In the genomic region with DNA sequence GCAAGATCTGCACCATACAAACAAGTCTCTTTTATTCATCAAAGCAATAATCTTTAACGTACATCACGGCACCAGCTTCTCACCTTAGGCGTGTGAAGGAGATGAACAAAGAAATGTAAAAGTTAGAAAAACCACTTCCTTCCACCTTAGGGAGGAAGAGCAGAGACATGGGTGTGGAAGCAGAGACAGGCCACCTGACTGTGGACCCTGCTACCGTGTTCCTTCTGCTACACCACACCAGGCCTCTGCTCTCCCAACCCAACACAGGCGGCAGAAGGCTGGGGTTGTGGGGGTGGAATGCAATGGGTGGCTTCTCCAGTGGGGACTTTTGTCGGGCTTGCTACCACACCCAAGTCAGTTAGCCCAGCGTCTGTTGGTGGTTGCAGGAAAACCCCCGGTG, we compare ENCODE assay signal across 21 mouse cellular contexts.
DNase-seq lines count a peak whose midpoint lies in the region; ATAC-seq lines count a peak whose summit lies in the region.
"Had no signal": no experiment of that assay in that cellular context is flagged by ENCODE, and none has a peak within 500 bp of the region (broad histone marks: within the 10 kb centered on the region; RNA-seq: fewer than 3 reads in every experiment).

No protein-coding gene starts in this region.

- H3K27me3 ChIP-seq in hindbrain, embryonic 13.5 days, result no peaks in the 10 kb centered on the region
- H3K27me3 ChIP-seq: embryonic facial prominence, embryonic 15.5 days; forebrain, embryonic 15.5 days; heart, embryonic 13.5 days; hindbrain, embryonic 12.5 days; kidney, embryonic 15.5 days; limb, embryonic 12.5 days; midbrain, embryonic 12.5 days had no signal

- peaks cover 11% of the 10 kb centered on the region; the same call in 1 of the 2 replicates for H3K9me3 ChIP-seq in hindbrain, embryonic 13.5 days
- H3K9me3 ChIP-seq: embryonic facial prominence, embryonic 15.5 days; forebrain, embryonic 15.5 days; midbrain, embryonic 12.5 days had no signal

- intact Hi-C loops in left cerebral cortex, postnatal 4 days (cut with DNase I), result no loop called here

- no peaks in the 10 kb centered on the region for H3K36me3 ChIP-seq in hindbrain, embryonic 13.5 days
- H3K36me3 ChIP-seq: embryonic facial prominence, embryonic 15.5 days; forebrain, embryonic 15.5 days; heart, embryonic 13.5 days; hindbrain, embryonic 12.5 days; kidney, embryonic 15.5 days; limb, embryonic 12.5 days; midbrain, embryonic 12.5 days had no signal

- H3K4me2 ChIP-seq in hindbrain, embryonic 13.5 days, result no peak overlapping the region
- H3K4me2 ChIP-seq: embryonic facial prominence, embryonic 15.5 days; forebrain, embryonic 15.5 days; heart, embryonic 13.5 days; hindbrain, embryonic 12.5 days; kidney, embryonic 15.5 days; limb, embryonic 12.5 days; liver, embryonic 11.5 days; midbrain, embryonic 12.5 days had no signal

- peak; percentile 93 for ATAC-seq in activated CD4-positive, CD25-positive, alpha-beta regulatory T cell, adult 4 months
- peak; percentile 33; the same call in 1 of the 2 replicates for ATAC-seq in neutrophil, adult 5-6 weeks (ENCODE audit: extremely low read depth, insufficient number of reproducible peaks, low FRiP score, poor library complexity, severe bottlenecking)
- ATAC-seq in hindbrain, embryonic 13.5 days (ENCODE audit: low FRiP score), result no peak
- ATAC-seq: forebrain, embryonic 15.5 days; liver, postnatal 0 days; lung, postnatal 0 days had no signal

- no peaks in the 10 kb centered on the region for H3K4me1 ChIP-seq in hindbrain, embryonic 13.5 days (replicated peaks)
- H3K4me1 ChIP-seq: embryonic facial prominence, embryonic 15.5 days; forebrain, embryonic 15.5 days; heart, embryonic 13.5 days; hindbrain, embryonic 12.5 days; kidney, embryonic 15.5 days; limb, embryonic 12.5 days; midbrain, embryonic 12.5 days had no signal

- H3K9ac ChIP-seq in hindbrain, embryonic 13.5 days, result no peak overlapping the region
- H3K9ac ChIP-seq: embryonic facial prominence, embryonic 15.5 days; forebrain, embryonic 15.5 days; heart, embryonic 13.5 days; hindbrain, embryonic 12.5 days; kidney, embryonic 15.5 days; limb, embryonic 12.5 days; liver, postnatal 0 days; midbrain, embryonic 12.5 days had no signal

- H3K4me3 ChIP-seq in hindbrain, embryonic 13.5 days, result no peak overlapping the region
- H3K4me3 ChIP-seq: embryonic facial prominence, embryonic 15.5 days; forebrain, embryonic 15.5 days; heart, adult 2 months; heart, embryonic 13.5 days; hindbrain, embryonic 12.5 days; kidney, embryonic 15.5 days; limb, embryonic 12.5 days; midbrain, embryonic 12.5 days had no signal

- no peak overlapping the region for H3K27ac ChIP-seq in hindbrain, embryonic 13.5 days
- H3K27ac ChIP-seq: embryonic facial prominence, embryonic 15.5 days; forebrain, embryonic 15.5 days; heart, adult 2 months; heart, embryonic 13.5 days; hindbrain, embryonic 12.5 days; kidney, embryonic 15.5 days; limb, embryonic 12.5 days; midbrain, embryonic 12.5 days had no signal

- peak; percentile 65 for DNase-seq in CD4-positive, CD25-positive, alpha-beta regulatory T cell, adult 2 months (ENCODE audit: low read depth, low spot score)
- DNase-seq in thymus, postnatal 25 days, result peak; percentile 71
- no peak for DNase-seq in left cerebral cortex, postnatal 4 days
- DNase-seq in layer of hippocampus, adult 9-10 months (ENCODE audit: low spot score), result no peak
- DNase-seq: adrenal gland, postnatal 25 days; cerebellum, adult 8-10 months; gastrocnemius, postnatal 36 days; heart, adult 2 months; liver, postnatal 0 days had no signal

- 88% methylated on average over 8 of the region's 8 CpGs for WGBS in hindbrain, embryonic 13.5 days

Comparison
In these comparisons a context has a peak if more than half of its experiments do, and no peak if none do; other contexts are left out.
1. DNase-seq: peak in CD4-positive, CD25-positive, alpha-beta regulatory T cell, adult 2 months (single experiment) and thymus, postnatal 25 days (single experiment); none in left cerebral cortex, postnatal 4 days (single experiment) and layer of hippocampus, adult 9-10 months (single experiment).